Mouse (Mus musculus) 416B (cell line): ENCODE measurements around the gene Dnah14.

Experiments
- DNase-seq: peaks from one replicate; pipeline ENCODE4 v3.0.0; 2011; ENCODE audit warnings: low read depth

Gene Dnah14

GRCm38 (mm10) chr1:181599376-181599775 lies 23.0 kb downstream of the Dnah14 start:
- no peak for DNase-seq

DNA sequence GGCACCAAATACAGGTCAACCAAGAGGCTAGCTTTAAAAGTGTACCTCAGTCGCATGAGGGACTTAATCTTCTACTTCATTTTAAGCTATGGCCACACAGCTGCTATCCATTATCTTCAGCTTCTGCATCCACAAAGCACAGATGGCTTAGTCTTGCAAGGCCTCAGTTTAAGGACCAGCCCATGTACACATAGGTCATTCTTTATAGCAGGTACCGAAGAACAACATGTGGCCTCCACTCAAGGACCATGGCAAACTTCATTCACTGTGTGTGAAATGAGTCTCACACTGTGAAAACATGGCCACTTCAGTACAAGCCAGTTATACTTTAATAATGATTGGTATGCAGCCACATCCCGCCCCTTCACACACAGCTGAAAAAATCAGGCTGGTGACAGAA lies 34.8 kb downstream of the Dnah14 start:
- no peak for DNase-seq

- peak; percentile 71 for DNase-seq
These were observed 39.6 kb downstream of the Dnah14 start for GRCm38 (mm10) chr1:181615866-181616491.

GRCm38 (mm10) chr1:181617332-181617731 lies 41.0 kb downstream of the Dnah14 start:
- DNase-seq: peak; percentile 36

DNA sequence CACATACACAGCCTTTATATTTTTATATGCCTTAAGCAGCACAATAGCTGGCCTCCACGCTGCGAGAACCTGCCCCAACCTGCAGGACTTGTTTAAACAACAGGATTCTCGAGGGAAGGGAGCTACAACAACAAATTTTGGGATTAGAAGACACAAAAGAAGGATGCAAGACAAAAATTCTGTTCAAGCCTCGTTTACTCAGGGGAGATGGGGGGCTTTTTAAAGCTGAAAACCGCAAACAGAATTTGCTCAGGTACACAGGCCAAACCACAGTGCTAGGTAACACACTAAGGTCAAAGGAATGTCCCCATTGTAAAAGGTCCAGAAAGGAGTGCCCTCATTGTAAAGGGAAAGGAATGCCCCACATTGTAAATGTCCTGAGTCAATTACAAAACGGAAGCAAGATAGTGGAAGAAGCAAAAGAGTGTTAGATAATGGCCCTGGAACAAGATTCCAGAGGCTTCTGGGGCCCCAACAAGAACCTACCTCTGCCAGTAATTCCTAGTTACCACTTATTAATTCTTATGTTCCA lies 46.9 kb downstream of the Dnah14 start:
- no peak for DNase-seq

DNA sequence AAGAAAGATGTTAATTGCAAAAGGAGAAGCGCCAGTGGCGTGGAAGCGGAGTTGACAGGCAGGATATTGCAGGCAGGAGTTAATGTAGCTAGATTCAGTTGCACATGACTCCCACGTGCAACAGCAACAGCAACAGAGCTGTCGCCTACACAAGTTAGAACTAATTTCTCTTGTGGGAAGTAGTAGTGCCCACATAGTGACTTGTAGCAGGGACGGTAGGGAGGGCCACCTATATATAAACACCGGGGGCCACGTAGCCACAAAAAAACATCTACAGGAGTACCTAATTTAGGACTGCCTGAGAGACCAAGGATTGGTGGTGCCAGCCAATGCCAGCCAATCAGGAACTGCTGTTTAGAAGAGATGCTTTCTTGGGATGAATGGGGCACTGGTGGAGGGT lies 48.5 kb downstream of the Dnah14 start:
- no peak for DNase-seq

DNA sequence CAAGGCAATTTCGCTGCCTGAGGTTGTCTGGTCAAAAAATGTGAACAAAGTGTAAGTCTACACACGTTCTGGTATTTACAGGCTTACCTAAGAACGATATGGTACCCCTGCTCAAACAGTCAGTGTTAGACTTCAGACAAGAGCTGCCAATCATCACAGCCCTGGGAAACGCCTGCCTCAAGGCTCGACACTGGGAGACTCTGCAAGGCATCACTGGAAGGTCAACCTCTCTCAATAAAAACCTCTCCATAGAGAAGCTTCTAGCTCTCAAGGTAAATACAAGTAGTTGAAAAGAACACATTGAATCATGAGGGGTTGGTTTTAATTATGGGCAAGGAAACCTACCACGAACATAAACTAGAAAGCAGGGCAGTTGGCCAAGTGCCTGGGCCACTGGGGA lies 51.9 kb downstream of the Dnah14 start:
- no peak for DNase-seq

DNA sequence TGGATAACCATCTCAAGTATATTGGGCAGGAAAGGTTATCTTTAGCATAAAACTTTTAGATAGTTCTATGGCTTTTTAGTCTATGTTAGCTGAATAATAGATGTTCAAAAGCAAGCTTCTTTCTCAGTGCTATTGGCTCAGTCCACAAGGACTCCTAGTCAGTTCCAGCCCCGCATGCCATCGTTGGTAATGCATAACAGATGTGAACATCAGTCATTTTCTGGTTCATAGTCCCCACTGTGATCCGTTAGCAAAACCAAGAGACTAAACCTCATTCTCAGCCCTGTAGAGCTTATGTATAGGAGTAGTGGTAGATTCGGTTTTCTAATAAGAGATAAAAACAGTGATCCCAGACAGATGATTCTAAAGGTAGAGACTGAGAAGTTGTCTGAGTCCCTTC lies 55.0 kb downstream of the Dnah14 start:
- no peak for DNase-seq

DNA sequence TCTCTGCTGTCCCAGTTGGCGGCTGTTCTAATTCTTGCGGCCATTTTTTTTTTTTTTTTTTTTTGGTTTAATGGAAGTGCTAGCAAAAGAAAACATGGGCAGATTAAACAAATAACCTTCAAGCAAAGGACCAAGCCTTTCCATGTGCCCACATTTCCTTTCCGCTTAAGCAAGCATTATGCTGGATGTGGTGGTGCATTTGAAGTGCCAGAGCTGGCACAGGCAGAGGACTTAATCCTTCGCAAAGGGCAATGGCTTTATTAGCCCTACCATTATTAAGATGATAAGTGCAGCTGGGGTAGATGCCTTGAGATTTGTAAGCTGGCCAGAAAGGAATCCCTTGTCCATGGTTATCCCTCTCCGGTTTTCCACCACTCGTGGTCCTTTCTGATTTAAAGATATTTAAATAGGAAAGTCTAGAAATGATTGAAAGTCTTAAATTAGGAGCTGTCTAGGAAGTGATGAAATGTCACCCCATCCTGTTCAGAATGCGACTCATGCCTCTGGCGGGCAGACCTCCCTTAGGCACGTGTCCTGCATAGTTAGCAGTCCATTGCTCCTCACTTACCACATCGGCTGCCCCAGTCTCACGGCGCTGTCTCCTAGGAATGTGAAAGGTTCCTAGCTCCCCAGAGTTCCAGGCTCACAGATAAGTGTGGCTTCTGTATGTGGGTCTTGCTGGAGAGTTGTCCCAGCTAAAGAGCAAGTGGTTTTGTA lies 61.8 kb downstream of the Dnah14 start:
- DNase-seq: peak; percentile 39

DNA sequence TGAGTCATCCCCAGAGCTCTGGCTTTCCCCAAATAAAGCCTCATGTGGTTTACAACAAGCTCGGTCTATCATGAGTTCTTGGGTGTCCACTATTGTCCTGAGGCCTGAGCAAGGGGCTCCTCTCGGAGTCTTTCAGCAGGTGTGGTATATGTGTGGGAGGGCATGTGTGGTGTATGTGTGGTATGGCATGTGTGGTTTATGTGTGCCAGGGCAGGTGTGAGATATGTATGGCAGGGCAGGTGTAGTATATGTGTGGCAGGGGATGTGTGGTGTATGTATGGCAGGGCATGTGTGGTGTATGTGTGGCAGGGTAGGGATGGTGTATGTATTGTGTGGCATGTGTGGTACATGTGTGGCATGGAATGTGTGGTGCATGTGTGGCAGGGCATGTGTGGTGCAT lies 64.0 kb downstream of the Dnah14 start:
- DNase-seq: no peak

DNA sequence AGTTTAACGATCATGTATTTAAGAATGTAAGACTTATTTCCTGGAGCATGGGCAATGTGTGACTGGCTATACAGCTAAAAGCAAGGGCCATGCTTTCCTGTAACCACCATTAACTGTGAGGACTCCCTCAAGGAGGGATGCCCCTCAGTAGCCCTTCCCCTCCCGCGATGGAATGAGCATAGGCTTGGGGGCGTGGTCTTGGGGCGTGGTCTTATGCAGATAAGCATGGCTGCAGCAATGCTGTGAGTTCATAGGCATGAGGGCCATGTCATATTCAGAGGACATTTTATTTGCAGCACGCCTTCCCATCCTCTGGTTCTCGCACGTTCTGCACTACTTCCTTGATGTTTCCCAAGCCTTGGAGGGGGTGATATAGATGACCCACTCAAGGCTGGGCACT lies 71.1 kb downstream of the Dnah14 start:
- DNase-seq: no peak

- DNase-seq: no peak
These were observed 77.1 kb downstream of the Dnah14 start for GRCm38 (mm10) chr1:181653481-181653880.

DNA sequence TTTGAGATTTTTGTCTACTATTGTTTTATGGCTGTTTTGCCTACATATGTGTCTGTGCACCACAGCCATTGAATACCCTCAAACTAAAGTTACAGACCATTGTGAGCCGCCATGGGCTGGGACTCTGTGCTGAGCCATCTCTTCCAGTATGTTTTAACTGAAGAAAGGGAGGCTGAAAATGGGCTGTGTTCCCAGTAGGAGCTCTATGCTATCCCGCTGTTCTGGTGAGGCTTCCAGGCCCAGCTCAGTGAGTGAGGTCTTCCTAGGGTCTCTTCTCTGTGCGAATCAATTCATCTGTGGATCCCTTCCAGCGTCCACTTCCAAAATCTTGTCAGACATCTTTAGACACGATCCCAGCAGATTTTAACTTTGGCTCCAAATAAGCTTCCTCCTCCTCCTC lies 80.1 kb downstream of the Dnah14 start:
- no peak for DNase-seq

DNA sequence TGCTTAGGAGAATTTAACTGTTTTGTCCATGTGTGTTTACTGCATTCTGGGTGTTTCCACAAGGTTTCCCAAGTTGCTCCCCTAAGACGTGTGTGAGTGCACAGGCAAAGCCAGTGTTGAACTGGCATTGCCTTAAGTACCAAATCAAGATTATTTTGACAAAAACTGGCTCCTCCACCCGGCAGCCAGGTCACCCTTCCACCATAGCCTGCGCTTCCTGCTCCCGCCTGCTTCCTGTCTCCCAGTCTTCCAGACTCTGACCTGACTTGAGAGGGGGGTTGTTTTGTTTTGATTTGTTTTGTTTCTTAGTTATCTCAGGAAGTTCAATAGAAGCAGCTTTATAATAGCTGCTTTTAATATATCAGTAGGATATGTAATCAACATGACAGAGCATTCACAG lies 90.4 kb downstream of the Dnah14 start:
- DNase-seq: no peak

DNA sequence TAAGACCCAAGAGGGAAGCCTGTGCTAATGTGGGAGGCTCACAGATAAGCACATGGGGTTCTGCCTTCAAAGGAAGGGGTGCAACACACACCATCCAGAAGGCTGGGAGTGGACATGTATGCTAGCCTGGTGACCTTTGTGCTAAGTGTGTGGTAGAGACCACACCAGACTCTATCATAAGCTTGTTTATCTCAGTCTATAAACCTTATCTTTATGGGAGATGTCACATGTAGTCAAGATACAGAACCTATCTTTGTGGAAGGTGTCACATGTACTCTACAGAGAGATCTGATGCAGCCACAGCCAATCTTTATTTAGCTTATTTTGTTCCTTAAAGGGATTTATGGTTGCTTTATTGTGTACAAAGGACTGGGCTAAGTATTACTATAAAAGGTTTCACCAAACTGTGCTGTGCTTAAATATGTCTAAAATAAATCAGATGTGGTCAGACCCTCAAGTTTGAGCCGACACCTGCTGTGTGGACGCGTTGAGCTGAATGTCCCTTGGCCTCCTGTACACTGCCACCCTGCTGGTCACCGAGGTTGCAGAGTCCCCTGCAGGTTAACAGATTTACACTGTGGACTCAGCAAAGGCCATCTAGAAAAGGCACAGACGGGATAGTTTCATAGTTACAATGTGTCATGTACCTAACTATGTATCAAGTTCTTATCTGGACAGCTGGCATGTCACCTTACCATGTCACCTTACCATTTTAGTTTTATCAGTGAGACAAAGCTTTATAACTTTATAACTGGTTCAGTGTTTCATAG lies 118.6 kb downstream of the Dnah14 start:
- no peak for DNase-seq

- peak; percentile 62 for DNase-seq
These were observed 152.3 kb downstream of the Dnah14 start for GRCm38 (mm10) chr1:181728707-181729106.

- peak; percentile 86 for DNase-seq
These were observed 157.2 kb downstream of the Dnah14 start for GRCm38 (mm10) chr1:181733517-181733916.

- no peak for DNase-seq
These were observed 163.9 kb downstream of the Dnah14 start for GRCm38 (mm10) chr1:181740259-181740658.

DNA sequence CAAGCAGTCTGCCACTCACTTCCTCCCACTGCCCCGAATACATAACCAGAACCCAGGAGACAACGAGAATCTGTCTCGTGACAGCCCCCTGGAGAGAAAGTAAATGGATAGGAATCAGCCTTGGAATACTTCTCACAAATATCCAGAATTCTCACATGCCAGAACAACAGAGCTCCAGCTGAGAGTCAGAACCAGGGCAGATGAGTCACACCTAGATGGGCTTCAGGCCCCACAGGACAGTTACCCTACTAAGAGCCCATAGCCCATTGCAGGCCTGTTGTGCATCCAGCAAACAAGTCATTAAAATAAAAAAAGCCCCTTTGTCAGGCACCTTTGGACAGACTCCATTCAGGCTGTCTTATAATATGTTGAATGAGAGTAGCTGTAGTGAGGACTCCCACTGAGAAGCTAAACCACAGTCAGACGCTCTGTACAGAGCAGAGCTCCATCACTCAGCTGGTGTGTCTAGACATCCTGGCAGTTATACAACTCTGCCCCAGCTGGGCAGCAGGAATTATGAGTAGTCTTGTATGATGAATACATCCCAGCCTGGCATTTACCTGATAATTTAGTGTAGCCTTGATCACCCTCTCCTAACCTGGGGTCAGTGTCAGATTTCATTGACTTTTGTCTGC lies 166.0 kb downstream of the Dnah14 start:
- no peak for DNase-seq

DNA sequence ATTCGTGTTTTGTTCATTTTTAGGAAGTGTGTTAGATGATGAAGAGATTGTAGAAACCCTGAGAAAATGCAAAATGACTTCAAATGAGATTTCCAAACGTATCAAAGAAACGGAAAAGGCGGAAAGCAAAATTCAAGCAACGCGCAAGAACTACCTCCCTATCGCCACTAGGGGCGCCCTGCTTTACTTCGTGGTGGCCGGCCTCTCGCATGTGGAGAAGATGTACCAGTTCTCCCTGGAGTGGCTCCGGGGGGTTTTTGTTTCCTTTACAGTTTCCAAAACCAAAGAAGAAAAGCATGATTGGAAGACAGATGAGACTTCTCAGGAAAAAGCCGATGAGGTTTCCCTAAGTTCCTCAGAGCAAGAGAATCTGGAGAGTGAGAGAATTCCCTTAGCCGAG lies 193.0 kb downstream of the Dnah14 start:
- DNase-seq: no peak

DNA sequence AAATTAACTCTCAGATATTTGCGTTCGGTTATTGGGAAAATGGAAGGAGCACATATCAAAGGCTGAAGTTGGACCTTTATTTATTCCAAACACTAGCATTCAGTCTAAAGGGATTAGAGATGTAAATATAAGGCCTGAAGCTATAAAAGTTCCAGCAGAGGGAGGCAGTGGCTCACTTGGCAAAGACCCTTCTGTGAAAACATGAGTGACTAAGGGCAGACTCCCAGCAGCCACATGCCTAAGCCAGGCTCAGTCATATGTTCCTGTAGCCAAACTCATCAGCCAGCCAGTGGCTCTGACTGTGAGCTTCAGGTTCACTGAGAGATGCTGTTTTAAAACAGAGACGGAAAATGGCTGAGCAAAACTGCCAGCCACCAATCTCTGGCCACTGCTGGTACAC lies 195.5 kb downstream of the Dnah14 start:
- no peak for DNase-seq

- no peak for DNase-seq
These were observed 200.2 kb downstream of the Dnah14 start for GRCm38 (mm10) chr1:181776541-181776940.
